Mouse (Mus musculus) bone marrow macrophage, adult 2 months (primary cell): Measurements from ENCODE around the gene Zfp423.

ENCODE experiments used
- CTCF ChIP-seq: IDR thresholded peaks from 2 replicates; pipeline ENCODE4 v1.5.1; 2012; ENCODE audit warnings: low read depth, mild to moderate bottlenecking, low read length, moderate library complexity
- POLR2A ChIP-seq: IDR thresholded peaks from 2 replicates; pipeline ENCODE4 v1.6.1; 2012; ENCODE audit warnings: mild to moderate bottlenecking, low read depth, low read length, borderline replicate concordance

- TF ChIP-seq POLR2A (no peak), CTCF (no peak)
Observed at GRCm38 (mm10) chr8:87933752-87934151, 25.6 kb downstream of the Zfp423 start.
